Mouse (Mus musculus) hindbrain, embryonic 15.5 days (tissue): ENCODE data around the gene Gm20388. TPM values are rescaled to one million over a fixed set of nuclear protein-coding genes. Genes with fewer than 3 reads are reported as not detected.
A peak's percentile ranks its signal among the peaks of the same experiment; 100 is the strongest.

Source experiments
- ATAC-seq: fragments of 200-750 bp; cut with Nextera tagmentation; 2 replicates; pipeline ENCODE4 v1.8.0; 2017; ENCODE audit warnings: low read depth, moderate number of reproducible peaks, moderate TSS enrichment; ENCODE audit not compliant: low FRiP score
- H3K27ac ChIP-seq: fragments of 300-500 bp; sonication (generic); replicated peaks from 2 replicates; pipeline ENCODE4 v1.5.1; 2015; ENCODE audit warnings: mild to moderate bottlenecking, inconsistent platforms
- H3K27me3 ChIP-seq: fragments of 300-500 bp; sonication (generic); 2 replicates; pipeline ENCODE4 v1.6.1; 2015; ENCODE audit warnings: control low read depth, inconsistent platforms
- H3K36me3 ChIP-seq: fragments of 300-500 bp; sonication (generic); 2 replicates; pipeline ENCODE4 v1.6.1; 2015; ENCODE audit warnings: control low read depth, inconsistent platforms
- H3K4me1 ChIP-seq: fragments of 300-500 bp; sonication (generic); replicated peaks from 2 replicates; pipeline ENCODE4 v1.6.1; 2015; ENCODE audit warnings: control low read depth, inconsistent platforms
- H3K4me2 ChIP-seq: fragments of 300-500 bp; sonication (generic); 2 replicates; pipeline ENCODE4 v1.6.1; 2015; ENCODE audit warnings: moderate library complexity, mild to moderate bottlenecking, inconsistent platforms
- H3K4me3 ChIP-seq: fragments of 300-500 bp; sonication (generic); 2 replicates; pipeline ENCODE4 v1.5.1; 2015; ENCODE audit warnings: mild to moderate bottlenecking, inconsistent platforms
- H3K9ac ChIP-seq: fragments of 300-500 bp; sonication (generic); 2 replicates; pipeline ENCODE4 v1.6.1; 2015; ENCODE audit warnings: inconsistent platforms
- H3K9me3 ChIP-seq: fragments of 300-500 bp; sonication (generic); 2 replicates; pipeline ENCODE4 v1.6.1; 2016; ENCODE audit warnings: control low read depth, inconsistent platforms
- WGBS: fragments of 180-500 bp; shearing (Covaris S2); methylation state at CpG from one replicate; pipeline ENCODE4 v1.1.7; 2015; 5-methylcytosine and 5-hydroxymethylcytosine counted together
- polyA plus RNA-seq: library from polyadenylated mRNA; unstranded; fragments of >200 nt; fragmentation: Nextera tagmentation; extraction: Ambion mirVana; gene quantifications from 2 replicates; pipeline ENCODE4 v1.2.1, GENCODE M21; 2015

Gm20388 gene
- polyA plus RNA-seq, 1 experiment from 2014 or later = 5.4 TPM

DNA sequence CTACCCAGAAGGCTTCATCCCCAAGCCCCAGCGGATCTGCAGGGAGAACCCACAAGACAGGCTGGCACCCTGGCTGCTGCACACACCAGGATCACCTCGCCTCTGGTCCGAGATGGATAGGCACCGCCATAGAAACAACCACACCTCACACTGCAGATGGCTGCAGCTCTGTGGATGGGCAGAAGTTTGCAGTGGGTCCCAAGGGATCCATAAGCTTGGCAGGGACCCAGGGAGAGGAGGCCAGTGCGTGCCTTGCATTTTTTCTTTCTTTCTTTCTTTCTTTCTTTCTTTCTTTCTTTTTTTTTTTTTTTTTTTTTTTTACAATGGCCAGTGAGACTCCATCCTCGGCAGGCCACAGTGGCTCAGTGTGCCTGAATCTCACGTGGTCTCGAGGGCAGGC lies 1360.9 kb downstream of the Gm20388 start:
- Histone ChIP-seq H3K4me3 (no peak overlapping the region), H3K4me1 (peaks cover 17% of the 10 kb centered on the region; the same call in 1 of the 2 replicates), H3K36me3 (no peaks in the 10 kb centered on the region), H3K9me3 (no peaks in the 10 kb centered on the region), H3K9ac (no peak overlapping the region), H3K27me3 (no peaks in the 10 kb centered on the region), H3K27ac (no peak overlapping the region), H3K4me2 (no peak overlapping the region)
- no peak for ATAC-seq
- 69% methylated on average over 8 of the region's 8 CpGs for WGBS

- ATAC-seq = peak; percentile 84
- H3K27me3 ChIP-seq = no peaks in the 10 kb centered on the region
- peak overlapping the region; percentile 46 for H3K4me2 ChIP-seq
- no peaks in the 10 kb centered on the region for H3K9me3 ChIP-seq
- no peak overlapping the region for H3K9ac ChIP-seq
- H3K27ac ChIP-seq = 0 out of 2 replicates have a peak overlapping the region, but pooled peaks have one; percentile 36
- H3K36me3 ChIP-seq = no peaks in the 10 kb centered on the region
- 56% methylated on average over 14 of the region's 14 CpGs for WGBS
- peaks cover 17% of the 10 kb centered on the region; the same call in 1 of the 2 replicates for H3K4me1 ChIP-seq
- 0 out of 2 replicates have a peak overlapping the region, but pooled peaks have one; percentile 15 for H3K4me3 ChIP-seq
These were observed 1362.6 kb downstream of the Gm20388 start for GRCm38 (mm10) chr8:121273195-121273594.

DNA sequence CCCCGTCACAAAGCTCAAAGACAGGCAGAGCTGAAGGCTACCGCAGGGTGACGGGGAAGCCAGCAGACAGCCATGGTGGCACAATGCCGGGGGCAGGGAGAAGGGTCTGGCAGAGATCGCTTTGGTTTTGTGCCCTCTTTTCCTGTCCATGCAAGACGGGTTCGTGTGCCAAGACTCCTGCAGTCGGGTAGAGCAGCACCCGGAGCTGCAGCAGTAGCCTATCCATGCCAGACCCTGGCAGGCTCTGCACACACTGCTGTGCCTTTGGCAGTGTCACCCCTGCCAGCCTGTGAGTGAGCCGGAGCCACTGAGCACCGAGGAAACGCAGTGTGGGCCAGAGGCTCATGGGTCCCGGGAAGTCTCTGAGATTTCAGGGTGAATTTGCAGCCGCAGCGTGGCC lies 1363.0 kb downstream of the Gm20388 start:
- 72% methylated on average over 15 of the region's 15 CpGs for WGBS
- H3K27ac ChIP-seq = 0 out of 2 replicates have a peak overlapping the region, but pooled peaks have one; percentile 40

DNA sequence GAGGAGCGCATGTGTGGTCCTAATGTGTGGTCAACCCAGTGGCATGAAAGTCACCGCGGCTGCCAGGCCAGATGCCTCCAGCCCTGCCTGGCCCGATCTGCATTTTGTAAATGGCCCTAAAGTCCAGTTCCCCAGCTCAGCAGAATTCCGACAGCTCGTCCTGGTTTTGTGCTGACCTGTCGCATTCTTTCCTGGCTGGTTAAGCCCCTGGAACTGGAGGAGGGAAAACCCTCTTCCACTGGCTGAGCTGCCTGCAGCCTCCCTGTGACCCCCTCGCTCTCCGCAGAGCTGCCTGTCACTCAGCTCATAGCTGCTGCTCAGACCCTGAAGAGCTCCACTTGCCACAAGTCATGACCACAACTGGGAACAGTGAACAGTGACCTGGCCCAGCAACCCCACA lies 1369.8 kb downstream of the Gm20388 start:
- WGBS = 62% methylated on average over 9 of the region's 9 CpGs
- Histone ChIP-seq H3K4me1 (no peaks in the 10 kb centered on the region), H3K27ac (no peak overlapping the region), H3K36me3 (no peaks in the 10 kb centered on the region), H3K9me3 (no peaks in the 10 kb centered on the region), H3K4me2 (no peak overlapping the region), H3K4me3 (no peak overlapping the region), H3K27me3 (0 out of 2 replicates have a peak, but pooled peaks cover 2% of the 10 kb centered on the region), H3K9ac (no peak overlapping the region)
- no peak for ATAC-seq

More for the DNA sequence above, 1363.0 kb downstream of the Gm20388 start:
- no peak overlapping the region for H3K4me3 ChIP-seq
- peaks cover 17% of the 10 kb centered on the region; the same call in 1 of the 2 replicates for H3K4me1 ChIP-seq
- peak; percentile 88 for ATAC-seq
- H3K9me3 ChIP-seq = no peaks in the 10 kb centered on the region
- H3K4me2 ChIP-seq = peak overlapping the region; percentile 46
- no peak overlapping the region for H3K9ac ChIP-seq
- no peaks in the 10 kb centered on the region for H3K36me3 ChIP-seq
- 0 out of 2 replicates have a peak, but pooled peaks cover under 1% of the 10 kb centered on the region for H3K27me3 ChIP-seq

GRCm38 (mm10) chr8:121289346-121289745 lies 1378.7 kb downstream of the Gm20388 start:
- WGBS = 74% methylated on average over 5 of the region's 5 CpGs
- no peaks in the 10 kb centered on the region for H3K27me3 ChIP-seq
- H3K9ac ChIP-seq = no peak overlapping the region
- no peak for ATAC-seq
- H3K9me3 ChIP-seq = no peaks in the 10 kb centered on the region
- H3K27ac ChIP-seq = no peak overlapping the region
- H3K4me3 ChIP-seq = no peak overlapping the region
- no peaks in the 10 kb centered on the region for H3K36me3 ChIP-seq
- H3K4me2 ChIP-seq = no peak overlapping the region
- H3K4me1 ChIP-seq = peaks cover 28% of the 10 kb centered on the region

DNA sequence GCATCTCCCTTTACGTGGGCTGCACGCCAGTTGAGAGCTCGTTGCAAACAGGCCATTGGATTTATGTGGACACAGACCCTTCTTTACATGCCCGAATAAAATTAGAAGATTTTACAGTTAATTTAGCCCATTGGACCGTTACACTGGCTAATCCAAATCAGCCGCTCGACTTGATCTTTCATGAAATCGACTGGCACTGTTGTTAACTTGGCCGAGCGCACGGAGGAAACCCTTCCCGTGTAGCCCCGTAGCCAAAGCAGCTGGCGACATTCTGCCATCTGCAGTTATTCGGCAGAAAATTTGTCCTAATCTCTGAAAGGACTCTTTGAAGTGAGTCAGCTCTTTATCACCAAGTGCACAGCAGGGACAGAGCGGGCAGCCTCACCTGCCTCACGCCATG lies 1379.9 kb downstream of the Gm20388 start:
- 55% methylated on average over 17 of the region's 17 CpGs for WGBS
- Histone ChIP-seq H3K4me2 (no peak overlapping the region), H3K27ac (0 out of 2 replicates have a peak overlapping the region, but pooled peaks have one; percentile 21), H3K4me1 (peaks cover 33% of the 10 kb centered on the region), H3K27me3 (no peaks in the 10 kb centered on the region), H3K36me3 (no peaks in the 10 kb centered on the region), H3K4me3 (no peak overlapping the region), H3K9me3 (no peaks in the 10 kb centered on the region), H3K9ac (no peak overlapping the region)
- ATAC-seq = no peak

DNA sequence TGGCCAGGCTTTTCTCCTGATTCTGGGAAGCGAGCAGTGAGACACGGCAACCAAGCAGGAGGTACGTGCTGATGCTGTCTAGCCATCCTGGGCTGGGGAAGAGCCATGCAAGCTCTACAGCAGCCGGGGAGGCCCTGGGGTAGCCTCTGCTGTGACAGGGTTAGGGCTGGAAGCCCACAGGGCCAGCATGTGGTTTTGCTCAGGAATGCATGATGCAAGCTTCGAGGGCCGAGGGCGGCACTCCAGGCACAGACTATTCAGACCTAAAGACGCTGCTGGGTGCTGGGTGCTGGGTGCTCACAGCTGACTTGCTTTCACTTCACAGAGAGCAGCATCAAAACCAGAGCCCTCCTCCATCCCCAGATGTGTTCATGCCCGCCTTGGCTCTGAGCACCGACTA lies 1382.8 kb downstream of the Gm20388 start:
- Histone ChIP-seq H3K27ac (no peak overlapping the region), H3K4me1 (peaks cover 37% of the 10 kb centered on the region), H3K36me3 (no peaks in the 10 kb centered on the region), H3K9me3 (no peaks in the 10 kb centered on the region), H3K4me2 (no peak overlapping the region), H3K9ac (no peak overlapping the region), H3K4me3 (no peak overlapping the region), H3K27me3 (no peaks in the 10 kb centered on the region)
- ATAC-seq = no peak
- WGBS = 90% methylated on average over 10 of the region's 10 CpGs

- H3K9ac ChIP-seq = no peak overlapping the region
- H3K4me1 ChIP-seq = peaks cover 34% of the 10 kb centered on the region
- H3K4me3 ChIP-seq = no peak overlapping the region
- no peaks in the 10 kb centered on the region for H3K36me3 ChIP-seq
- H3K9me3 ChIP-seq = no peaks in the 10 kb centered on the region
- H3K27me3 ChIP-seq = no peaks in the 10 kb centered on the region
- no peak for ATAC-seq
- H3K27ac ChIP-seq = no peak overlapping the region
- 18% methylated on average over 29 of the region's 29 CpGs for WGBS
- no peak overlapping the region for H3K4me2 ChIP-seq
These were observed 1383.8 kb downstream of the Gm20388 start for GRCm38 (mm10) chr8:121294234-121295108.

- Histone ChIP-seq H3K36me3 (no peaks in the 10 kb centered on the region), H3K27ac (peak overlapping the region; percentile 77), H3K4me1 (peaks cover 37% of the 10 kb centered on the region), H3K27me3 (no peaks in the 10 kb centered on the region), H3K9ac (no peak overlapping the region), H3K9me3 (no peaks in the 10 kb centered on the region), H3K4me3 (no peak overlapping the region), H3K4me2 (no peak overlapping the region)
- 87% methylated on average over 7 of the region's 7 CpGs for WGBS
- no peak for ATAC-seq
These were observed 1385.4 kb downstream of the Gm20388 start for GRCm38 (mm10) chr8:121296082-121296481.

GRCm38 (mm10) chr8:121296597-121296996 lies 1386.0 kb downstream of the Gm20388 start:
- Histone ChIP-seq H3K9me3 (no peaks in the 10 kb centered on the region), H3K4me1 (peaks cover 41% of the 10 kb centered on the region), H3K4me2 (no peak overlapping the region), H3K9ac (no peak overlapping the region), H3K36me3 (no peaks in the 10 kb centered on the region), H3K4me3 (no peak overlapping the region), H3K27ac (peak overlapping the region; percentile 77), H3K27me3 (no peaks in the 10 kb centered on the region)
- peak; percentile 85 for ATAC-seq
- WGBS = 13% methylated on average over 5 of the region's 5 CpGs

DNA sequence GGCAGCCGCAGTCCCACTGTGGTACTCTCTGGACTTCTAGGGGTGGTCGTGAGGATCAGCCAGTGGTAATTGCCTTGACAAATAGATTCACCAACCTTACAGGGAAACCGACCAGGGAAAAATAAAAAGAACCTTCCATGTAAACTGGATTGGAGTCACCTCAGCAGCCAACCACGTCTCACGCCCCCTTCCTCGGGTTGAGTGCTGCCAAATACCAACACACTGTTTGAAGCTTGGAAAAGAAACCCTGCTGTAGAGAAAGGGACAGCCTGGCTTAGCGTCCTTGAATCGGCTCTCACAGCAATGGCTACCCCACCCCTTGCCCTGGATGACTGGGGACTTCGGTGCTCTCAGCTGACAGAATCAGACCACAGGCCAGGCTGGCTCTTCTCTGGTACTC lies 1386.7 kb downstream of the Gm20388 start:
- H3K4me1 ChIP-seq = peaks cover 48% of the 10 kb centered on the region
- no peaks in the 10 kb centered on the region for H3K36me3 ChIP-seq
- H3K4me2 ChIP-seq = no peak overlapping the region
- 61% methylated on average over 9 of the region's 9 CpGs for WGBS
- no peak for ATAC-seq
- no peak overlapping the region for H3K4me3 ChIP-seq
- H3K9me3 ChIP-seq = no peaks in the 10 kb centered on the region
- H3K9ac ChIP-seq = no peak overlapping the region
- H3K27ac ChIP-seq = peak overlapping the region; percentile 77; the same call in 1 of the 2 replicates
- H3K27me3 ChIP-seq = no peaks in the 10 kb centered on the region

GRCm38 (mm10) chr8:121300066-121300465 lies 1389.4 kb downstream of the Gm20388 start:
- H3K27me3 ChIP-seq = no peaks in the 10 kb centered on the region
- H3K4me3 ChIP-seq = no peak overlapping the region
- H3K9ac ChIP-seq = no peak overlapping the region
- H3K4me2 ChIP-seq = no peak overlapping the region
- H3K27ac ChIP-seq = no peak overlapping the region
- 70% methylated on average over 4 of the region's 4 CpGs for WGBS
- H3K36me3 ChIP-seq = no peaks in the 10 kb centered on the region
- no peak for ATAC-seq
- H3K4me1 ChIP-seq = peaks cover 37% of the 10 kb centered on the region
- no peaks in the 10 kb centered on the region for H3K9me3 ChIP-seq
